Mouse (Mus musculus) limb, embryonic 11.5 days (tissue): Measurements from ENCODE around the gene Gucy2g. TPM values are rescaled to one million over a fixed set of nuclear protein-coding genes. Genes with fewer than 3 reads are reported as not detected.
"Not testable (repeated sequence)": the region's sequence is repeated elsewhere in the genome, so short reads cannot be mapped to it uniquely, and the experiment has no call there.

ENCODE experiments used
- ATAC-seq: fragments of 200-750 bp; cut with Nextera tagmentation; 2 replicates; pipeline ENCODE4 v1.8.0; 2017; ENCODE audit warnings: low read depth; ENCODE audit not compliant: insufficient number of reproducible peaks, low FRiP score, low TSS enrichment
- DNase-seq: peaks from one replicate; pipeline ENCODE4 v3.0.0-alpha.2; 2015; ENCODE audit warnings: low spot score
- H3K27ac ChIP-seq: fragments of 300-500 bp; sonication (generic); replicated peaks from 2 replicates; pipeline ENCODE4 v1.5.1; 2014; ENCODE audit warnings: low read depth, mild to moderate bottlenecking, low read length
- H3K27me3 ChIP-seq: fragments of 300-500 bp; sonication (generic); 2 replicates; pipeline ENCODE4 v1.6.1; 2014; ENCODE audit warnings: mild to moderate bottlenecking, low read length, mixed read lengths; ENCODE audit not compliant: control insufficient read depth, insufficient read depth
- H3K36me3 ChIP-seq: fragments of 300-500 bp; sonication (generic); 2 replicates; pipeline ENCODE4 v1.6.1; 2014; ENCODE audit warnings: mild to moderate bottlenecking, low read length, moderate library complexity, mixed read lengths; ENCODE audit not compliant: control insufficient read depth, insufficient read depth
- H3K4me1 ChIP-seq: fragments of 300-500 bp; sonication (generic); 2 replicates; pipeline ENCODE4 v1.6.1; 2014; ENCODE audit warnings: low read length, mixed read lengths; ENCODE audit not compliant: control insufficient read depth, insufficient read depth
- H3K4me2 ChIP-seq: fragments of 300-500 bp; sonication (generic); 2 replicates; pipeline ENCODE4 v1.6.1; 2014; ENCODE audit warnings: low read depth, mild to moderate bottlenecking, moderate library complexity; ENCODE audit not compliant: severe bottlenecking
- H3K4me3 ChIP-seq: fragments of 300-500 bp; sonication (generic); 2 replicates; pipeline ENCODE4 v1.5.1; 2014; ENCODE audit warnings: low read depth, low read length
- H3K9ac ChIP-seq: fragments of 300-500 bp; sonication (generic); 2 replicates; pipeline ENCODE4 v1.6.1; 2014; ENCODE audit warnings: mild to moderate bottlenecking, low read length
- H3K9me3 ChIP-seq: fragments of 300-500 bp; sonication (generic); 2 replicates; pipeline ENCODE4 v1.6.1; 2016; ENCODE audit warnings: low read length; ENCODE audit not compliant: control insufficient read depth
- WGBS: fragments of 180-500 bp; shearing (Covaris S2); extraction: QIAGEN DNeasy Blood & Tissue Kit; methylation state at CpG from one replicate; pipeline ENCODE4 v1.1.7; 2014; 5-methylcytosine and 5-hydroxymethylcytosine counted together
- polyA plus RNA-seq: library from polyadenylated mRNA; unstranded; fragments of >200 nt; fragmentation: Nextera tagmentation; extraction: Ambion mirVana; gene quantifications from 2 replicates; pipeline ENCODE4 v1.2.1, GENCODE M21; 2014

Gucy2g gene
- polyA plus RNA-seq, 1 experiment from 2014 or later, result not detected

DNA sequence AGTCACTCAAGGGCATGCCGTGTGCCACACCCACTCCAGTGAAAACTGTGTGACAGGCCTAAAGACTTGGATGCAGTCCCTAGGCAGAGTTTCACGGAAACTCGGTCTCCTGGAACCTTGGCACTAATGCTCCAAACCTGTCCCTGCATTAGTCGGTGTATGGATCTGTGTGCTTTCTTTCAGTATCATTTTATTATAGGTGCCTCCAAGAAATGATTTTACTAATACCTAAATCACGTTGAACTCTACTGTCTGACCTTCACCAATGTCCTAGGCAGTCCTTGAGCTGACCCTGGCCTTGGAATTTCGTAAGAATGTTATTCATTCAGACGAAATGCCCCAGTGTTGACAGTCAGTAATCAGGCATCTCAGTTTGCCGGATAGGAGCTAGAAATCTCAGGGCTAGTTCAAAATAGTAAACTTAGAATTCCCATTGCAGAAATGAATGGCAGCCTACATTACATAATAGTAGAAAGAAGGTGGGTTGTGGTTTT, 71.8 kb downstream of the Gucy2g start:
- not testable (repeated sequence) for DNase-seq, H3K4me2 ChIP-seq, H3K9ac ChIP-seq, ATAC-seq, H3K4me3 ChIP-seq, H3K27me3 ChIP-seq, H3K36me3 ChIP-seq, H3K27ac ChIP-seq, H3K4me1 ChIP-seq, H3K9me3 ChIP-seq
- 91% methylated on average over 8 of the region's 8 CpGs for WGBS

DNA sequence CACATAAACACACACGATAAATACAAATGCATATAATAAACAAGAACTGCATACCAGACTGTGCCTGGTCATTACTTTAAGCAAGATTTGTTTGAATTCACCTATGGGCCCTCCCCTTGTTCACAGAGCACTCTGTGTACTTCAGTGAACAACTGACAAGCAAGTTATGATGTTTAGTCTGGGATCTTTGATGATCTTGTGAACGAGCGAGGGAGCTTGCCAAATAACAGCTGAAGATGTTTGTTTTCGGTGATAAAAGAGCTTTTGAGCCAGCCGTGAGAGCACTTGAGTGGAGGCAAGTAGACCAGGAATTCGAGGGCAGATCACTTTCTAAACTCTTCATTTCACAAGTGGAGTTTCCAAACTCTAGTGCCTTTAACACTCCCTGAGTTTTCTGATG, 72.7 kb downstream of the Gucy2g start:
- Histone ChIP-seq H3K9ac (no peak overlapping the region), H3K27ac (no peak overlapping the region), H3K4me3 (no peak overlapping the region), H3K4me2 (no peak overlapping the region), H3K9me3 (no peaks in the 10 kb centered on the region), H3K4me1 (no peaks in the 10 kb centered on the region), H3K27me3 (no peaks in the 10 kb centered on the region), H3K36me3 (no peaks in the 10 kb centered on the region)
- WGBS, result 81% methylated on average over 6 of the region's 6 CpGs
- ATAC-seq (no peak), DNase-seq (no peak)

DNA sequence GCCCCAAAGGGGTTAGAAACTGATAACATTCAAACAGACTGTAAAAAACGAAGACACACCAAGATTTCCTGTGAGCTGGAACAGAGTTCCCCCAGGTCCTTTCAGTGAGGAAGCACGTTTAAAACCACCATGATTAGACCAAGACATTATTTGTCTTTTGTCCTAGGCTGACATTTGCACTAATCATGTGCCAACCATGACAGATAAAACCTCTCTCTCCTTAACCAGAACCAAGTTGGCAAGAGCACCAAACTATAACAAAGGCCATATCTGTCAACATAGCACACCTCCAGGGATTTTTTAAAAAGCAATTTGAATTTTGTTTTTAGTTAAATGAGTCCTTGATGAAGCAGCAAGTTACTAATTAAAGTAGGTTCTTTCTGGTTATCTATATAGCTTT, 73.3 kb downstream of the Gucy2g start:
- no peak overlapping the region for H3K27ac ChIP-seq
- no peaks in the 10 kb centered on the region for H3K27me3 ChIP-seq
- DNase-seq, result no peak
- H3K4me1 ChIP-seq, result no peaks in the 10 kb centered on the region
- H3K4me2 ChIP-seq, result no peak overlapping the region
- no peak for ATAC-seq
- WGBS, result 74% methylated on average over 2 of the region's 2 CpGs
- H3K36me3 ChIP-seq, result no peaks in the 10 kb centered on the region
- no peaks in the 10 kb centered on the region for H3K9me3 ChIP-seq
- no peak overlapping the region for H3K4me3 ChIP-seq
- no peak overlapping the region for H3K9ac ChIP-seq

DNA sequence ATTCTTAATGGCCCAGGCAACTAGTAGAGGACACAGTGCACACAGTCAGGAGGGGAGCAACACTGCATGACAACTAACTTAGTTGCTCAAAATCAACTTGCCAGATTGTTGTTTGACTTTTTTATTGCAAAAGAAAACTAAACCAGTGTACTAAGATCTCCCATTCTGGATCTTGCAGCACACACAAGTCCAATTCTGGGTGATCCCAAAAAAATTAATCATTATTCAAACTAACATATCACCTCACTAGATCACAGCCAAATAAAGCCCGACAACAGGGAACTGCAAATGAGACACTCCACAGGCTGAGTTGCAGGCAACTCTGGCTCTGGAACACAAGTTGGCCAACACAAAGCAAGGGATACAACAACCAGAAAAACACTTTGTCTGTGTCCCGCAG, 74.3 kb downstream of the Gucy2g start:
- Histone ChIP-seq H3K9ac (no peak overlapping the region), H3K4me2 (no peak overlapping the region), H3K27ac (no peak overlapping the region), H3K4me3 (no peak overlapping the region), H3K9me3 (no peaks in the 10 kb centered on the region), H3K27me3 (no peaks in the 10 kb centered on the region), H3K36me3 (no peaks in the 10 kb centered on the region), H3K4me1 (no peaks in the 10 kb centered on the region)
- DNase-seq (no peak), ATAC-seq (no peak)
- WGBS, result 93% methylated on average over 2 of the region's 2 CpGs

DNA sequence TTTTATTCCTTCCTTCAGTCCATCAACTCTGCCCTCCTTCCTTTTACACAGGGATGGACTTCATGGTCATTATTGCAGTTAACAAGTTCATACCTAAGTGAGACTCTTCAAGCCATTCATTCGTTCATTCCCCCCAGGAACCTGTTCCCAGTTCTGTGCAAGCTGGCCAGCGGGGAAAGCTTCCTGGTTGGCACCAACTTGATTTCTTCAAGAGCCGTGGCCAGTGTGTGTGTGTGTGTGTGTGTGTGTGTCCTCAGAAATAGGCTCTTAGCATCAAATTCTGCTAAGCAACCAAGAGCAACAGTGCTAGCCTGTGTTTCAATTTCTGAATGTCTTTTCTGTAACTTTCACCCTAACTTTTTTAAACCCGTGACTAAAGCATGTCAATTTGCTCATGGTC, 75.1 kb downstream of the Gucy2g start:
- no peak for ATAC-seq
- Histone ChIP-seq H3K4me3 (no peak overlapping the region), H3K9me3 (no peaks in the 10 kb centered on the region), H3K36me3 (no peaks in the 10 kb centered on the region), H3K27me3 (no peaks in the 10 kb centered on the region), H3K4me1 (no peaks in the 10 kb centered on the region), H3K9ac (no peak overlapping the region), H3K4me2 (no peak overlapping the region), H3K27ac (no peak overlapping the region)
- DNase-seq, result no peak
- 87% methylated on average over 4 of the region's 4 CpGs for WGBS

DNA sequence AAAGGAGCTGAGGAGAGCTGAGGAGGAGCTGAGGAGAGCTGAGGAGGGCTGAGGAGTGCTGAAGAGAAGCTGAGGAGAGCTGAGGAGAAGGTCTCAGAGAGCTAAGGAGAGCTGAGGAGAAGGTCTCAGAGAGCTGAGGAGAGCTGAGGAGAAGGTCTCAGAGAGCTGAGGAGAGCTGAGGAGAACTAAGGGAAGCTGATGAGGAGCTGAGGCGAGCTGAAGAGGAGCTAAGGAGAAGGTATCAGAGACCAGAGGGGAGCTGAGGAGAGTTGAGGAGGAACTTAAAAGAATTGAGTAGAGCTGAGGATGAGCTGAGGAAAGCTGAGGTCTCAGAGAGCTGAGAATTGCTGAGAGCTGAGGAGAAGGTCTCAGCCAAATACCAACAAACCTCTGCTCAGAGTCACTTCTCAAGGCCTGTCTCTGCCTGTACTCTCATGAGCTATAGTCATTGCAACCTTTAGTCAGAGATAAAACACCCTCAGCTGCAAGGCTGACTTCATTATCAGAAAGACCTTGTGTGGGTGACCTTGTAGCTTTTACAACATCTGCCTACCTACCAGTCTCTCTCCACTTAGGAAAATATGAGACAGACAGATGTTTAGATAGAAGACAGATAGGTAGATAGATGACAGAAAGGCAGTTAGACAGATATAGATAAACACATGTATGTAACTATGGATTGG, 75.7 kb downstream of the Gucy2g start:
- Histone ChIP-seq H3K4me3 (no peak overlapping the region), H3K27me3 (no peaks in the 10 kb centered on the region), H3K4me2 (no peak overlapping the region), H3K27ac (no peak overlapping the region), H3K36me3 (no peaks in the 10 kb centered on the region), H3K9me3 (no peaks in the 10 kb centered on the region), H3K4me1 (no peaks in the 10 kb centered on the region), H3K9ac (no peak overlapping the region)
- ATAC-seq (no peak), DNase-seq (no peak)
- 65% methylated on average over 1 of the region's 1 CpGs for WGBS

DNA sequence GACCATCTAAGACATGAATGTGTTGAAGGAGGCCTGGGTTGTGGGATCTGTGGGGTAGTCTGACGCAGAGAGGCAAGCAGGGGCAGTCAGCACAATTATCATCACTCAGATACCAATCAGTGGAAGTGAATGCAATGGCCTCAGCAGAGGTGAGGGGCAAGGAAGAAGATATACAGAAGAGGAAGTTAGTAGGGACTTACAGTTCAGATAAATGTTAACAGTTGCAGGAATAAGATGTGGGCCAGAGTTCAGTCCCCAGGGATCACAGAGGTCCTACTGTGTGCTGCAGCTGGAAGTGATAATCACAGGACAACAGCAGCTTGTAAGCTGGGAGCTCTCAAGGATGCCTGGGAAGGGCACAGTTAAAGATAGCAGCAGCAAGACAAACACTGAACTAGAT, 76.9 kb downstream of the Gucy2g start:
- ATAC-seq, result no peak
- Histone ChIP-seq H3K9ac (no peak overlapping the region), H3K36me3 (no peaks in the 10 kb centered on the region), H3K4me3 (no peak overlapping the region), H3K27me3 (no peaks in the 10 kb centered on the region), H3K4me2 (no peak overlapping the region), H3K27ac (no peak overlapping the region), H3K4me1 (no peaks in the 10 kb centered on the region), H3K9me3 (no peaks in the 10 kb centered on the region)
- DNase-seq, result no peak
- 75% methylated on average over 1 of the region's 1 CpGs for WGBS

DNA sequence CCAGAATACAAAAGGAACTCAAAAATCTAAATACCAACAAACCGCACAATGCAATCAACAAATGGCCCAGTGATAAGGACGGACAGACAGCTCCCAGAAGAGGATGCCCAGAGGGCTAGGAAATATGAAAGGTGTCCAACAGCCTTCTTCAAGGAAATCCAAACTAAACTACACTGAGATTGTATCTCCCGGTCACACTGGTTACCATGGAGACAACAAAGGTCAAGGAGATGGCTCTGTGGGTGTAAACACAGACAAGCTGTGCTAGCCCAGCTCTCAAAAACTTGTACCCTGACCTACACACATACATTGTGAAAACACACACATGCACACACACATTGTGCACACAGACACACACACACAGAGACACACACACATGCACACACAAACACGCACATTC, 78.8 kb downstream of the Gucy2g start:
- H3K36me3 ChIP-seq, result no peaks in the 10 kb centered on the region
- H3K27ac ChIP-seq, result no peak overlapping the region
- H3K9me3 ChIP-seq, result no peaks in the 10 kb centered on the region
- ATAC-seq (no peak), DNase-seq (no peak)
- H3K4me3 ChIP-seq, result no peak overlapping the region
- H3K4me1 ChIP-seq, result no peaks in the 10 kb centered on the region
- WGBS, result 82% methylated on average over 4 of the region's 4 CpGs
- H3K27me3 ChIP-seq, result no peaks in the 10 kb centered on the region
- no peak overlapping the region for H3K9ac ChIP-seq
- H3K4me2 ChIP-seq, result no peak overlapping the region

DNA sequence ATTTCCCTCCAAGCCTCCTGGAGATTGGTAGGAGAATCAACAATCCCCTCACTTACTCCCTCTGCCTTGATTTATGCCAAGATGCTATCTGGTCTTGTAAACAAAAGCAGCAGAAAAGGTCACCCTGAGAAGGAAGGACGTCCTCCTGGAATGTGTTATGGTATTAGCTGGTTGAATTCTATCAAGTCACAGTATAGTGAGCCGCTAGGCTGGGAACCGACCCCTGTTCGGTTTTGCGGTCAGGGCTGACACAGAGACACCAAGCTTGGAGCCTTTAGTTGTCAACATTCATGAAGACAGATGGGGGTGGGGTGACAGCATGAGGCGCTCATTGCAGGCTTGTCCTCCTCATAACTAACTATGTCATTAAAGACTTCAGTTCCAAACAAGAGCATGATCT, 81.2 kb downstream of the Gucy2g start:
- WGBS, result 76% methylated on average over 6 of the region's 6 CpGs
- ATAC-seq (no peak), DNase-seq (no peak)
- no peak overlapping the region for H3K9ac ChIP-seq
- no peak overlapping the region for H3K4me2 ChIP-seq
- no peaks in the 10 kb centered on the region for H3K36me3 ChIP-seq
- no peaks in the 10 kb centered on the region for H3K27me3 ChIP-seq
- no peaks in the 10 kb centered on the region for H3K4me1 ChIP-seq
- no peaks in the 10 kb centered on the region for H3K9me3 ChIP-seq
- H3K4me3 ChIP-seq, result no peak overlapping the region
- no peak overlapping the region for H3K27ac ChIP-seq
